Mouse (Mus musculus) retina, adult 2 months (tissue): ENCODE data around the gene Fam222a.

ENCODE experiments used
- DNase-seq: peaks from one replicate; pipeline ENCODE4 v3.0.0-alpha.2; 2012; ENCODE audit warnings: low read depth, low spot score

The Fam222a gene

DNA sequence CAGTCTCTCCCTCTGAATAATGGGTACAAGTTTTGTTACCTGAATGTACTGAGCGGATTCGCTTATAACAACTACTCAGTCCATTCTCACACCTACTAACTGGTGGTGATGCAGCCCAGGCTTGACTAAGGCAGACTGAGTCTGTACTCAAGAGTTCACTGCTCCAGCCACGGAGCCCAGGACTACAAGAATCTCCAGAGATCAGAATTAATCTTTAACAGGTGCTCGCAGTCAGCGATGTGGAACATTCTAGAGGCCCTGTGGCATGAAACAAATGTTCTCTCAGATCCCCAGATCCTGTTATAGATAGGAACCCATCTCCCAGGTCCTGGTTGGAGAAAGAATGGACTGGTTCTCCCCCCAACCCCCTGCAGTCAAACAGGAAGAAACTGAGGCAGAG, 87.9 kb downstream of the Fam222a start:
- DNase-seq: no peak

- no peak for DNase-seq
These were observed 88.5 kb downstream of the Fam222a start for GRCm38 (mm10) chr5:114656305-114656704.

GRCm38 (mm10) chr5:114657426-114657825, 89.6 kb downstream of the Fam222a start:
- no peak for DNase-seq

GRCm38 (mm10) chr5:114658255-114658654, 90.4 kb downstream of the Fam222a start, which contains the start of gene Trpv4:
TSS of gene Trpv4 (minus strand) at chr5:114658421.
- DNase-seq: no peak

DNA sequence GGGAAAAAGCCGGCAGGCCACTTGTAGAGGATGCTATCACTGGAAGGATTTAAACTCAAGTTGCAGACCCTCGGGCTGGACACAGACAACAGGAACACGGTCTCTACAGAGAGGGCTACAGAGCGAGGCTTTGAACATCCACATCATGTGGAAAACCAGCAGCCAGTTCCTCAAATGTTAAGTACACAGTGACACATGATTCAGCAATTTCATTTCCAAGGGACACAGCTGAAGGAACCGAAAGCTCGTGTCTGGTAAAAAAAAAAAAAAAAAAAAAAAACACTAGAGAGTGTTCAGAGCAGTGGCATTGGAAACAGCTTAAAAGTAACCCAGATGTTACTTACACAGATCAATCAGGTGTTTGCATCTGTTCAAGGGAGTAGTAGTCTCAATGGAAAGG, 93.2 kb downstream of the Fam222a start:
- DNase-seq: no peak
